Mouse (Mus musculus): ENCODE results near the gene Paxip1. TPM values are rescaled to one million over a fixed set of nuclear protein-coding genes. Genes with fewer than 3 reads are reported as not detected.

Paxip1 gene
- polyA plus RNA-seq, 1 experiment from 2014 or later, result 8.0 TPM

GRCm38 (mm10) chr5:27789586-27789985 lies 1.9 kb downstream of the Paxip1 start:
- Histone ChIP-seq H3K9me3 (ENCODE audit: control insufficient read depth) (no peaks in the 10 kb centered on the region), H3K27ac (ENCODE audit: low read depth, low read length) (no peak overlapping the region), H3K4me2 (replicated peaks; ENCODE audit: low read depth) (peak overlapping the region; percentile 67), H3K4me3 (ENCODE audit: low read depth, low read length) (0 out of 2 replicates have a peak overlapping the region, but pooled peaks have one; percentile 70), H3K36me3 (ENCODE audit: control insufficient read depth, insufficient read depth) (peaks cover 34% of the 10 kb centered on the region), H3K4me1 (replicated peaks; ENCODE audit: control insufficient read depth, insufficient read depth, low read length) (no peaks in the 10 kb centered on the region), H3K27me3 (replicated peaks; ENCODE audit: control insufficient read depth, insufficient read depth, low read length) (no peaks in the 10 kb centered on the region), H3K9ac (ENCODE audit: low read depth, low read length) (0 out of 2 replicates have a peak overlapping the region, but pooled peaks have one; percentile 65)
- WGBS, result 61% methylated on average over 10 of the region's 10 CpGs
- ATAC-seq, result no peak
- no peak for TF ChIP-seq CTCF (IDR thresholded peaks at IDR 0.05; ENCODE audit: low read depth)

GRCm38 (mm10) chr5:27783381-27783780 lies 8.1 kb downstream of the Paxip1 start:
- no peak overlapping the region for H3K27ac ChIP-seq (ENCODE audit: low read depth, low read length)
- WGBS, result 95% methylated on average over 9 of the region's 9 CpGs
- no peaks in the 10 kb centered on the region for H3K27me3 ChIP-seq (replicated peaks; ENCODE audit: control insufficient read depth, insufficient read depth, low read length)
- no peak overlapping the region for H3K4me3 ChIP-seq (ENCODE audit: low read depth, low read length)
- H3K36me3 ChIP-seq (ENCODE audit: control insufficient read depth, insufficient read depth), result peaks cover 68% of the 10 kb centered on the region
- H3K9me3 ChIP-seq (ENCODE audit: control insufficient read depth), result no peaks in the 10 kb centered on the region
- TF ChIP-seq CTCF (IDR thresholded peaks at IDR 0.05; ENCODE audit: low read depth), result no peak
- H3K9ac ChIP-seq (ENCODE audit: low read depth, low read length), result no peak overlapping the region
- H3K4me2 ChIP-seq (replicated peaks; ENCODE audit: low read depth), result no peak overlapping the region
- no peaks in the 10 kb centered on the region for H3K4me1 ChIP-seq (replicated peaks; ENCODE audit: control insufficient read depth, insufficient read depth, low read length)
- no peak for ATAC-seq

GRCm38 (mm10) chr5:27767948-27768347 lies 23.5 kb downstream of the Paxip1 start:
- Histone ChIP-seq H3K27ac (ENCODE audit: low read depth, low read length) (no peak overlapping the region), H3K36me3 (ENCODE audit: control insufficient read depth, insufficient read depth) (peaks cover 73% of the 10 kb centered on the region), H3K27me3 (replicated peaks; ENCODE audit: control insufficient read depth, insufficient read depth, low read length) (no peaks in the 10 kb centered on the region), H3K4me2 (replicated peaks; ENCODE audit: low read depth) (no peak overlapping the region), H3K9me3 (ENCODE audit: control insufficient read depth) (no peaks in the 10 kb centered on the region), H3K4me3 (ENCODE audit: low read depth, low read length) (no peak overlapping the region), H3K4me1 (replicated peaks; ENCODE audit: control insufficient read depth, insufficient read depth, low read length) (no peaks in the 10 kb centered on the region), H3K9ac (ENCODE audit: low read depth, low read length) (no peak overlapping the region)
- ATAC-seq, result no peak
- WGBS, result 80% methylated on average over 5 of the region's 5 CpGs
- no peak for TF ChIP-seq CTCF (IDR thresholded peaks at IDR 0.05; ENCODE audit: low read depth)

GRCm38 (mm10) chr5:27765780-27766179 lies 25.7 kb downstream of the Paxip1 start:
- Histone ChIP-seq H3K27ac (ENCODE audit: low read depth, low read length) (no peak overlapping the region), H3K27me3 (replicated peaks; ENCODE audit: control insufficient read depth, insufficient read depth, low read length) (no peaks in the 10 kb centered on the region), H3K4me1 (replicated peaks; ENCODE audit: control insufficient read depth, insufficient read depth, low read length) (no peaks in the 10 kb centered on the region), H3K36me3 (ENCODE audit: control insufficient read depth, insufficient read depth) (peaks cover 73% of the 10 kb centered on the region), H3K4me2 (replicated peaks; ENCODE audit: low read depth) (no peak overlapping the region), H3K4me3 (ENCODE audit: low read depth, low read length) (no peak overlapping the region), H3K9me3 (ENCODE audit: control insufficient read depth) (no peaks in the 10 kb centered on the region), H3K9ac (ENCODE audit: low read depth, low read length) (no peak overlapping the region)
- TF ChIP-seq CTCF (IDR thresholded peaks at IDR 0.05; ENCODE audit: low read depth), result no peak
- 89% methylated on average over 4 of the region's 4 CpGs for WGBS
- ATAC-seq, result no peak

- 89% methylated on average over 1 of the region's 1 CpGs for WGBS
- no peak overlapping the region for H3K4me2 ChIP-seq (replicated peaks; ENCODE audit: low read depth)
- no peak overlapping the region for H3K4me3 ChIP-seq (ENCODE audit: low read depth, low read length)
- no peak for TF ChIP-seq CTCF (IDR thresholded peaks at IDR 0.05; ENCODE audit: low read depth)
- H3K27me3 ChIP-seq (replicated peaks; ENCODE audit: control insufficient read depth, insufficient read depth, low read length), result no peaks in the 10 kb centered on the region
- no peaks in the 10 kb centered on the region for H3K4me1 ChIP-seq (replicated peaks; ENCODE audit: control insufficient read depth, insufficient read depth, low read length)
- H3K9me3 ChIP-seq (ENCODE audit: control insufficient read depth), result no peaks in the 10 kb centered on the region
- H3K27ac ChIP-seq (ENCODE audit: low read depth, low read length), result no peak overlapping the region
- no peak for ATAC-seq
- H3K36me3 ChIP-seq (ENCODE audit: control insufficient read depth, insufficient read depth), result peaks cover 58% of the 10 kb centered on the region
- no peak overlapping the region for H3K9ac ChIP-seq (ENCODE audit: low read depth, low read length)
These were observed 46.5 kb downstream of the Paxip1 start for GRCm38 (mm10) chr5:27744944-27745343.

GRCm38 (mm10) chr5:27739216-27739615 lies 52.3 kb downstream of the Paxip1 start:
- WGBS, result 75% methylated on average over 6 of the region's 6 CpGs
- Histone ChIP-seq H3K9me3 (ENCODE audit: control insufficient read depth) (no peaks in the 10 kb centered on the region), H3K9ac (ENCODE audit: low read depth, low read length) (no peak overlapping the region), H3K27me3 (replicated peaks; ENCODE audit: control insufficient read depth, insufficient read depth, low read length) (no peaks in the 10 kb centered on the region), H3K4me2 (replicated peaks; ENCODE audit: low read depth) (no peak overlapping the region), H3K36me3 (ENCODE audit: control insufficient read depth, insufficient read depth) (peaks cover 25% of the 10 kb centered on the region), H3K4me3 (ENCODE audit: low read depth, low read length) (no peak overlapping the region), H3K4me1 (replicated peaks; ENCODE audit: control insufficient read depth, insufficient read depth, low read length) (no peaks in the 10 kb centered on the region), H3K27ac (ENCODE audit: low read depth, low read length) (no peak overlapping the region)
- ATAC-seq, result no peak
- TF ChIP-seq CTCF (IDR thresholded peaks at IDR 0.05; ENCODE audit: low read depth), result no peak

GRCm38 (mm10) chr5:27737168-27737567 lies 54.3 kb downstream of the Paxip1 start:
- Histone ChIP-seq H3K9ac (ENCODE audit: low read depth, low read length) (no peak overlapping the region), H3K4me3 (ENCODE audit: low read depth, low read length) (no peak overlapping the region), H3K4me1 (replicated peaks; ENCODE audit: control insufficient read depth, insufficient read depth, low read length) (no peaks in the 10 kb centered on the region), H3K9me3 (ENCODE audit: control insufficient read depth) (no peaks in the 10 kb centered on the region), H3K27me3 (replicated peaks; ENCODE audit: control insufficient read depth, insufficient read depth, low read length) (no peaks in the 10 kb centered on the region), H3K36me3 (ENCODE audit: control insufficient read depth, insufficient read depth) (peaks cover 5% of the 10 kb centered on the region), H3K4me2 (replicated peaks; ENCODE audit: low read depth) (no peak overlapping the region), H3K27ac (ENCODE audit: low read depth, low read length) (no peak overlapping the region)
- 3% methylated on average over 3 of the region's 3 CpGs for WGBS
- 0 out of 2 replicates have a peak, but pooled peaks have one; percentile 36 for ATAC-seq
- peak; percentile 80 for TF ChIP-seq CTCF (IDR thresholded peaks at IDR 0.05; ENCODE audit: low read depth)

Measured in intestine, postnatal 0 days (tissue).